Mouse (Mus musculus) MEL (cell line): ENCODE data around the gene Atp8b5.
A peak's percentile ranks its signal among the peaks of the same experiment; 100 is the strongest.

Experiments
- BHLHE40 ChIP-seq: IDR thresholded peaks from 2 replicates; pipeline ENCODE4 v1.6.1; 2012; ENCODE audit warnings: low read depth, mild to moderate bottlenecking, inconsistent platforms, low read length, improper control_type of control experiment, borderline replicate concordance
- CTCF ChIP-seq, 3 experiments: IDR thresholded peaks in 2 of 3; conservative IDR thresholded peaks in 1 of 3; 2 replicates each; pipeline ENCODE4 v1.5.1; 2011 to 2012; ENCODE audit warnings: low read length in 3 of 3, low read depth in 2 of 3, mild to moderate bottlenecking in 2 of 3, improper control_type of control experiment in 1 of 3, inconsistent platforms in 1 of 3, mixed read lengths in 1 of 3, moderate library complexity in 1 of 3; ENCODE audit not compliant: control insufficient read depth in 1 of 3, insufficient read depth in 1 of 3, poor library complexity in 1 of 3, severe bottlenecking in 1 of 3
- E2F4 ChIP-seq: IDR thresholded peaks from 2 replicates; pipeline ENCODE4 v1.6.1; 2011; ENCODE audit warnings: low read depth, low read length, improper control_type of control experiment, borderline replicate concordance
- ELF1 ChIP-seq: IDR thresholded peaks from 2 replicates; pipeline ENCODE4 v1.6.1; 2014; ENCODE audit warnings: low read depth, mild to moderate bottlenecking, inconsistent platforms, low read length, improper control_type of control experiment, moderate library complexity
- GATA1 ChIP-seq: IDR thresholded peaks from 2 replicates; pipeline ENCODE4 v1.6.1; 2011; ENCODE audit warnings: low read depth, low read length, improper control_type of control experiment
- HCFC1 ChIP-seq: IDR thresholded peaks from 2 replicates; pipeline ENCODE4 v1.6.1; 2012; ENCODE audit warnings: low read depth, mild to moderate bottlenecking, inconsistent platforms, low read length, improper control_type of control experiment, moderate library complexity
- JUND ChIP-seq: IDR thresholded peaks from 2 replicates; pipeline ENCODE4 v1.6.1; 2011; ENCODE audit warnings: low read depth, mild to moderate bottlenecking, improper control_type of control experiment, low read length
- MAFK ChIP-seq: IDR thresholded peaks from 2 replicates; pipeline ENCODE4 v1.6.1; 2011; ENCODE audit warnings: low read depth, mild to moderate bottlenecking, low read length, improper control_type of control experiment, borderline replicate concordance
- MAX ChIP-seq: IDR thresholded peaks from 2 replicates; pipeline ENCODE4 v1.6.1; 2011; ENCODE audit warnings: low read length, improper control_type of control experiment
- POLR2A ChIP-seq, 2 experiments: IDR thresholded peaks; 2 replicates each; pipeline ENCODE4 v1.6.1; 2011 to 2012; ENCODE audit warnings: low read length in 2 of 2, mild to moderate bottlenecking in 2 of 2, control low read depth in 1 of 2, improper control_type of control experiment in 1 of 2, low read depth in 1 of 2, moderate library complexity in 1 of 2; ENCODE audit not compliant: control insufficient read depth in 1 of 2, insufficient read depth in 1 of 2, poor library complexity in 1 of 2
- POLR2AphosphoS2 ChIP-seq: IDR thresholded peaks from 2 replicates; pipeline ENCODE4 v1.6.1; 2011; ENCODE audit warnings: low read length, improper control_type of control experiment
- TAL1 ChIP-seq: IDR thresholded peaks from 2 replicates; pipeline ENCODE4 v1.6.1; 2012; ENCODE audit warnings: mild to moderate bottlenecking, inconsistent platforms, low read length, moderate library complexity, mixed read lengths
- USF1 ChIP-seq: IDR thresholded peaks from 2 replicates; pipeline ENCODE4 v1.6.1; 2014; ENCODE audit warnings: low read depth, mild to moderate bottlenecking, inconsistent platforms, low read length, improper control_type of control experiment, moderate library complexity
- ZC3H11A ChIP-seq: IDR thresholded peaks from 2 replicates; pipeline ENCODE4 v1.6.1; 2012; ENCODE audit warnings: low read depth, mild to moderate bottlenecking, inconsistent platforms, low read length, improper control_type of control experiment

DNA sequence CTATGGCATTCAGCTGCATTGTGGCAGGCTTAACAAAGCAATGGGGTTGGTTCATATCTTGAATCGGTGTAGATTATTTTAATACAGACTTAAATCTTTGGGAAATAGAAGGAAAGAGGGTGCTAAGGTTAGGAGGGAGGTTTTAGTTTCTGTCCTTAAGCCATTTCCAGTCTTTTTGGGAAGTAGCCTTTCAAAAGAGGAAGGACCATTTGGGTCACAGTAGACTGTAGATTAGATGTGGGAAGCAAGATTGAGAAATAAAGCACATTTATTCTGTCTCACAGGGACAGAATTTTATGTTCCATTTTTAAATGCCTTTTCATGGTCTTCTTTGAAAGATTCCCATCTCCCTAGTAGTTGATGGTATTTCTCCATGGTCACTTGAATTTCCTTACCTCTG lies 49.0 kb upstream of the Atp8b5 start:
- TF ChIP-seq MAFK (no peak), HCFC1 (no peak), POLR2A (IDR thresholded peaks at IDR 0.05; ENCODE audit: control insufficient read depth in 1 of 2, insufficient read depth in 1 of 2, low read depth in 1 of 2, low read length in 2 of 2, poor library complexity in 1 of 2) (no peak), USF1 (no peak), GATA1 (peak; percentile 82), TAL1 (no peak), CTCF (IDR thresholded peaks at IDR 0.05 in 2 of 3, conservative IDR thresholded peaks at IDR 0.05 in 1 of 3; ENCODE audit: control insufficient read depth in 1 of 3, insufficient read depth in 1 of 3, low read depth in 2 of 3, low read length in 3 of 3, poor library complexity in 1 of 3, severe bottlenecking in 1 of 3) (no peak), BHLHE40 (no peak), ZC3H11A (no peak), MAX (no peak), JUND (no peak), ELF1 (no peak), POLR2AphosphoS2 (no peak), E2F4 (no peak)
